Mouse (Mus musculus) thymus, adult 2 months (tissue): ENCODE measurements at regions not wholly inside any gene's neighbourhood (a gene's known extent, or its start where the extent isn't known, plus 50 kb on each side); places are given as distances from the start of the nearest gene placed in this dataset.

ENCODE experiments used
- CTCF ChIP-seq: fragments of 200-500 bp; IDR thresholded peaks from 2 replicates; pipeline ENCODE4 v1.5.1; 2012; ENCODE audit warnings: mild to moderate bottlenecking, control low read depth, low read length, moderate library complexity, borderline replicate concordance; ENCODE audit not compliant: control insufficient read depth, poor library complexity, insufficient read depth; ENCODE audit errors: extremely low read depth
- POLR2A ChIP-seq: fragments of 200-500 bp; IDR thresholded peaks from 2 replicates; pipeline ENCODE4 v1.6.1; 2012; ENCODE audit warnings: mild to moderate bottlenecking, low read length, control low read depth, moderate library complexity; ENCODE audit not compliant: control insufficient read depth, poor library complexity, insufficient read depth; ENCODE audit errors: extremely low read depth

GRCm38 (mm10) chr17:67520848-67521411 lies 111.6 kb downstream of the Lrrc30 start:
- TF ChIP-seq POLR2A (no peak), CTCF (no peak)
